Mouse (Mus musculus): ENCODE results near the gene Tbc1d8.
A peak's percentile ranks its signal among the peaks of the same experiment; 100 is the strongest.

Gene Tbc1d8

DNA sequence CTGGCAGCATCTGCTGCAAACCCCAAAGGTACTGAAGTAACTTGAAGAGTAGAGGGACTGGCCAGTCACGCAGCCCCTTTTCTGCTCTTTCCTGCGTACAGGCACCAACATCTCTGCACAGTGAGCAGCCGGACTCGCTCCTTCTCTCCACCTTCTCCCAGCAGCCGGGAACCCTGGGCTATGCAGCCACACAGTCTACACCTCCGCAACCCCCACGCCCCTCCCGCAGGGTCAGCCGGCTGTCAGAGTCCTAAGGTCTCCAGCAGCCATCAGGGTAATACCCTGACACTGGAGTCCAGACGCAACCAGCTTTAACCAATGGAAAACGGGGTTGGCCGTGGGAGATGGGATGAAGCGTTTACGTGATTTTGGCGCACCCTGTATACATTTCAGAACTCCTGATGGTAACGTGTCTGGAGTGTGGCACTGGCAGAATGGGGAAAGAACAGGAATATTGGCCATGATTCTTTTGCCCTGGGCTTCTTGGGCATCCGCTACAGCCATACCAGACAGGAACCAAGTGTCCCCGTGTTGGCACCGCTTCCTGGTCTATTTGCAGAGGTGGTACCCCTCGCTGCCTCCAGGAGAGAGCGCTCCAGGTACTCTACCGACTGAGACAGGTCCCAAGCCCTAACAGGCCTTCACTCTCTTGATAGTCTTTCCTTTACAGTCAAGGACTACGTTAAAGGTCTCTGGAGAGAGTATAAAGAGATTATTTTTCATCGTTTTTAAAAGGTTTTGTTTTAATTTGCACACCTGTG lies 116.6 kb downstream of the Tbc1d8 start:
- no peak for DNase-seq (ENCODE audit: low read depth)

DNA sequence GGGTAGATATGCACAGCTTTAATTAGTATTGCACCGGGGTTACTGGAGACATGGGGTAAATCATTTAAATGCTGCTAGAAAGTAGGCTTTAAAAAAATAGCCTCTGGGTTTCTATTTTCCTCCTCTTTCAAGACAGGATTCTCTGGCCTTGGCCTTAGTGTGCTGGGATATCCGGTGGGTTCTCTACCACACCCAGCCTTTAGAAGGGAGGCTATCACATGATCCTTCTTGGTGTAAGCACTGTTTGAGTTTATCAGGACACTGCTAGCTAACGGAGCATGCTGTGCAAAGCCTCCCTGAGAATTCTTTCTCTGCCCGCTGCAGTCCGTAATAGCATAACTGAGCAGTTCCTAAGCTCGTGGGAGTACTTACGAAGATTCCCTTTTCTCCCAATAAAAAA lies 129.1 kb downstream of the Tbc1d8 start:
- DNase-seq (ENCODE audit: low read depth), result no peak

DNA sequence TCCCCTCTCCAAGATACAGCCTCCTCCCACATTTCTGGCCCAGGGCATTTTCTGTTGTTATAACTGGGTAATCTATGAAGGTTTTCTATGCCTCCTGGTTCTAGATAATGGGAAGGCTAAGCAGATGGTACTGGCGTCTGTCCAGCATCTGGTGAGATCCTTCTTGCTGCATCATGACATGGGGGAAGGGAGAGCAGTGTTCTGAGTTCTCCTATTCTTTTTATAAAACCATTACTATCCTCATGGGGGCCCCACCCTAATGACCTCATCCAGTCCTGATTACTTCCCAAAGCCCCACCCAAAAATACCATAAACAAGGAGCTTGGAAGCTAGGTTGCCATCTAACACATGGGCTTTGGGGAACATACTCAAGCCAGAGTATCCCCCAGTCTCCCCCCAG lies 129.6 kb downstream of the Tbc1d8 start:
- no peak for DNase-seq (ENCODE audit: low read depth)

DNA sequence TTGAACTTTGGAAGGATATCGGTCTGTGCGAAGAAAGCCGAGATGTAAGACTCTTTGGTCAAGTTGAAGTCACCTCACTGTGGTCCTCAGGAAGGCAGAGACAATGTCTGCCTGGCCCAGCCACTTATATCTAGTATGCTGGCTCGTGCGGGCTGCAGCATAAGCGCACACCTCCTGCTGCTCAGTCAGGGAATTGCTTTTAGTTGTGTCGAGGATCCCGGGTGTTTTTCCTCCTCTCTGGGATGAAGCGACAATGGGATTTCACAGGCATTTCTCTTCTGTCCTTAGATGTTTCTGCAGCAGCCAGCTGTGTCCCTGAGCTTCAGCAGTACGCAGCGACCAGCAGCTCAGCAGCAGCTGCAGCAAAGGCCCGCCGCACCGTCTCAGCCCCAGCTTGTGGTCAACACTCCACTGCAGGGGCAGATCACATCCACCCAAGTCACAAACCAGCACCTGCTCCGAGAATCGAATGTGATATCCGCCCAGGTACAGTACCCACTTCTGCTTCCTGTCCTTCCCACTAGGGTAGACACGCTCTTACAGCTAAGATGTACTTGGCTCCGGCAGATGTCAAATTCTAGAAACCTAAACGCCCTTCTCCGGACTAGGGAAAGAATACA lies 133.5 kb downstream of the Tbc1d8 start:
- DNase-seq (ENCODE audit: low read depth), result no peak

DNA sequence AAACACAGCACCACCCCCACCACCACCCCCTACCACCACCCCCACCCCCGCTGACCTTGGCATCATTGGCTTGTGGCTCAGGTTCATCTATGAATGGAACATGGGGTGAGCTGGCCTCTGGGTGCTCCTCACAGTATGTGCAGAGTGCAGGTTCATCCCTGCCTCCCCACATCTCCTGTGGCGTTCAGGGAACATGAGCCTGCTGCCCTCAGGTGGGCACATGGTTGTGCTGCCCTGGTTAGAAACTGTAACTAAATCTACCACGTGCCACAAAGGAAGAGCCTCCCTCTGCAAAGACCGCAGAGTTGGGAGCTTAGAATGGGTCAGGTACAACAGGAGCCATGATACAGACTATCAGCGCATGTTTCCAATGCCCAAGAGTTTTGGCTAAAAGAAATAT lies 135.3 kb downstream of the Tbc1d8 start:
- DNase-seq (ENCODE audit: low read depth), result no peak

DNA sequence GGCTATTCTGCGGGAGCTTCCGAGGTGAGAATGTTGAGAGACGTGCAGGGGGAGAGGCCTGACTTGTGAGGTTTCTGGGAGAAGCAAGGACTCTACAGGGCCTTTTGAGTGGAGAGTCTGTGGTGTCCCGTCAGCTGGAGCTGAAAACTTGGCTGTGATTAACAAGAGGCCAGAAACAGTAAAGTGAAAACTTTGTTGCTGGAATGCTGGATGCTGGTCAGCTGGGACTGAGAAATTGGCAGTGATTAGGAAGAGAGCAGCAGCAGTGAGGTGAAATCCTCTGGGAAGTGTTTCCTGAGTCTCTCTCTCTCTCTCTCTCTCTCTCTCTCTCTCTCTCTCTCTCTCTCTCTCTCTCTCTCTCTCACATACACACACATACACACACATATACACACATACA lies 136.7 kb downstream of the Tbc1d8 start:
- DNase-seq (ENCODE audit: low read depth), result no peak

DNA sequence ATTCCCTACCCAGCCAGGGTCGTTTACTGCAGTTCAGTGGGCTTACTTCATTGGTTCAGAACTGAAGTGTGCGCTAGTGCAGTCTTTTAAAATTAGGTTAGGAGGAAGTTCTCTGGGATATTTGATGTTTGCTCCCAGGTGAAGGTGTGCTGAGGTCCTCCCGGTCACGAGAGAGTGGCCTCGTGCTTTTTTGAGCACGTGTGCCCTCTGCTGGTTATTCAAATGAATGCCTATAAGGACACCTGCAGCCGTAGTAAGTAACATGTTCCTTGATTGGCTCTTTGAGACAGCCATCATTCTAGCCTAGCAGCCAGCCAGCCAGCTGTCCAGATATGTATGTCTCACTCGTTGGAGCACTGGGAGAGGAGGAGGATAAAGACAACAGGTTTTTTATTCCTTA lies 137.9 kb downstream of the Tbc1d8 start:
- DNase-seq (ENCODE audit: low read depth), result peak; percentile 56

DNA sequence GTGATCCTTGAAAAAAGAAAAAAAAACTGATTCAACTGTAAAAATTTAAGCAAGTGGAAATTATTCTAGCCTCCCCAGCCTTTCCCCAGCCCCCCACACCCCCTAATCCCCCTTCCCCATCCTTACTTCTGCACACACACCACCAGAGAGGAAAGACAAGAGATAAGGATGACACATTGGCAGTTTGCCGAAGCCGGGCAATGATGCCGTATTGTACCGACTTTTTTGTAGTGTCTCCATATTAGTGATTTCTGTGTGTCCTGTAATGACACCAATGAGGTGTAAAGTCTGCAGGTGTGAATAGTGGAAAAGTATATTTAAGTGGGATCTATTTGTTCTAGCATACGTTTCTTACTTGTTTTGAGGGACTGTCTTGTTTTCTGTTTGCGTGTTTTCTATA lies 138.4 kb downstream of the Tbc1d8 start:
- DNase-seq (ENCODE audit: low read depth), result no peak

DNA sequence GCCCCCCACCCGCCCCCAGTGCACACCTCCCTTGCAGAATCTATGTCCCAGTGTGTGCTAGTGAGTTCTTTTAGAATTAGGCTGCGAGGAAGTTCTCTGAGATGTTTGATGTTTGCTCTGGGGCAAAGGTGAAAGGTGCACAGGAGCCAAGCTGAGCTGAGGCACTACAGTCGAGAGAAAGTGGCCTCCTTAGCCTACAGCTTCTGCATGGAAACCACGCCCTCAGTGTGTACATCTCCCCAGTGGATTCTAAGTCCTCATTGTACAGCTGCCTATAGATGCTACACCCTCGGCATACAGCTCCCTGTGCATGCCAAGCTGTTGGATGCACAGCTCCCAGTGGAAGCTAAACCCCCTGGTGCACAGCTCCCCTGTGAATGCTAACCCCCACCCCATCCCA lies 139.1 kb downstream of the Tbc1d8 start:
- no peak for DNase-seq (ENCODE audit: low read depth)

DNA sequence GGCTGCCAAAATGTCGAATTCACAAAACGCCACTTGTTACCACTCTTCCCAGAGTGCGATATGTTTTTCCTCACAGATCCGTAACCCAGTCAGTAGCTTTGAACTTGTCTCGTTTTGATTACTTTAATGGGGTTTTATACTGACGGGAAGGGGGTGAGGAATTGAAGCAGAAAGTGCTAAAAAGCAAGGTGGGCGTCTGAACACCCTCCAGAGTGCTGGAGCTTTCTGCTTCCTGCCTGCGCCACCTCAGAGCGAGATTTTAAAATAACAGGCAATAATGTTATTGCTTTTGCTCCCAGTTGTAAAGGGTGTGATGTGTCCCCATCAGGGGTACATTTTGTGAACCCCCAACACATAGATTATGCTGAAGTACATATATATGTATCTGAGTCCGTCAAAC lies 139.7 kb downstream of the Tbc1d8 start:
- DNase-seq (ENCODE audit: low read depth), result no peak

DNA sequence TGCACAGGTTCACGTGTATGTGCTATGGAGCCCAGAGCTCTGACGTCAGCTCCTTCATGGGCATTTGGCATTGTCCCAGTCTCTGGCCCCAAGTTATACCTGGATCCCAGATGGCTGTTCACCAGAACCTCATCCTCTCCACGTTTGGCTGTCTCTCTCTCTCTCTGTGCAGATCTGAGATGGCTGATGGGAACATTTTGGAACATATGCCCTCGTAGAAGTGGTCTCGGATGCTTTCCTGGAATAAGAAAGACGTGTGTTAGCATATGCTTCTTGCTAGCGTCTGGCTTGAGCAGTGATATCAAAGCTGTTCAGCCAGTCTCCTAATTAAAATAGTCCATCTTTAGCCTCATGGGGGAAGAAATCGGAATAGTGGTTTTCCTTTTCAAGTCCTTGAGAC lies 141.8 kb downstream of the Tbc1d8 start:
- no peak for DNase-seq (ENCODE audit: low read depth)

DNA sequence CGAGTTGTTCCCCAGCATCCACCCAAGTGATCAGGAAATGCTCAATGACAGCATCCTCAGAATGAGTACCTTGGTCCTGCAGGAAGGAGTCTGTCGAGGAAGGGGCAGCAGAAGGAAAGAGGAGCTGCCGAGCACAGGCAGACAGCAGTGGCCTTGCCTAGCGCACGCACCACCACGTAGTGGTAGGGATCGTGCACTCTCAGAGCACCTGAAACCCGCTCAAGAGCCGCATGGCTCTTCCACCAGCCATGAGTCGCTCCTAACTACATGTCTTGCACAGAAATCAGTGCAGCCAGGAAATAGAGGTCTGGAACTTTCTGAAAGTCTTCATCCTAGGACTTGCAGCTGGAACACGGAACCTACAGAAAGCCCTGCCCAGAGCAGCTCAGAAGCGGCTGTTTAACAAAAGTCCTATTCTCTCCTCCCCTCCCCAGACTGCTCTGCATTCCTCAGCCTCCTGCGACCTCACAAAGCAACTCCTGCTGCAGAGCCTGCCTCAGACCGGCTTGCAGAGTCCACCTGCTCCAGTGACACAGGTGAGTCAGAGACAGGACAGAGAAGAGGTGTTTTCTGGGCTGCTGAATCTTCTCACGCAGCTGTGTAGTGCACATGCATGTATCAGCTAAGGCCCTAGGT lies 142.9 kb downstream of the Tbc1d8 start:
- DNase-seq (ENCODE audit: low read depth), result no peak

DNA sequence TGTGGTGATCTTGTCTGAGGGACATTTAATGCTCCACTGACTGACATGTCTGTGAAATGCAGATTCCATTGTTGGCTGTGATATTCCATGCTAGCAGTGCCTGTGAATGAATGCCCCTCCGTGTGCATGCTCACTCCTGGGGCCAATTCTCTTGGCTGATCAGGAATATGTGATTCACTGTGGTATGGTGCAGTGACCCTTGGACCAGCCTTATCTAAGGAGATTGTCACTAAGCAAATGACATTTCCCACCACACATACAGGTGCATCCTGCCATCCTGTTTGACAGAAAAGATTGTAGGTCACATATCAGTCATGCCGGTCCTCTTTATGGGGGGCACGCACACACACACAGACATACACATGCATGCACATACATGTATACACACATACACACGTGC lies 146.1 kb downstream of the Tbc1d8 start:
- DNase-seq (ENCODE audit: low read depth), result no peak

DNA sequence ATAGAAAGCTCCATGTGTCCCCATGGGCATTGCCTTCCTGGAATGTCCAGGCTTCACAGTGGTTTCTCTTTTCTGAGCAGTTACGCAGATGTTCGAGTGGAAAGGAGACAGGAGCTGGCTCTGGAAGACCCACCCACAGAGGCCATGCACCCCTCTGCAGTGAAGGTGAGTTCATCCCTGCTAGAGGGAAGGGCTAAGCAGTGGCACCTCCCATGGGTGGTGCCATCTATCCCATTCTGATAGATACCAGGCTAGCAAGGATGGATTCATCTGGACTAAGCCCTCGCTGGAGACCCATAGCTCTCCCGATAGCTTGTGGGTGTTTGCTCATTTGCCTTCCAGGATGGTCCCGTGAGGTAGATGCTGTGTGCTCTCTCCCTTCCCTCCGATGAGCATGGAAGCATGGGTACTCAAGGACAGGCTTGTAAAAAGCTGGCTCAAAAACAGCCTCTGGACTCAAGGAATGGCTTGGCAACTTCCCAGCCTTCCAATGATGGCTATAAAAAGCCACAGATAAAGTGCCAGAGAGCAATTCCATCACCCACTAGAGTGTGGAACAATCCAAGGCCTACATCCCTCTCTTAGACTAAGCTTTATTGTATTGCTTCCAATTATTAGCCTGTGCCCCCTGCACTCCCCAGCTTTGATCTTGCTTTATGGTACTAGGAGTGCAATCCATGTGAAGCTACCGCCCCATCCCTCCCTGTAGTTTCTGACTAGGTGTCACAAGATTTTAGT lies 147.5 kb downstream of the Tbc1d8 start:
- no peak for DNase-seq (ENCODE audit: low read depth)

DNA sequence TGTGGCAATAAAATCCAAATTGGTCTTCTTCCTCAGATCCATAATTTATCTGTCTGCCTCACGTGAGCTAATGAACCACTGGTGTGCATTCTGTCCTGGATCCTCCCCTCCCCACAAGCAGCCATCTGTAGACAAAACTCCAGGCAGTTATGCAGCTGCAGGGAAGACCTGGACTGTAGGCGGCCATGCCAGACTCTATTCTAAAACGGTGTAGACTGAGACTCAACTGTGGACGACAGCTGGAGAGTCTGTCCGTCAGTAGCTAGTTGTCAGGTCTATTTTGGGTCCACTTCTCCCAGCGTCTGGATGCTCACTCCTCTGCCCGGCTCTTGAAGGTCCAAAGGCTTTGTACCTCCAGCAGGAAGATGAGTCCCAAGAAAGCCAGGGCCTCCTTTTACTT lies 151.0 kb downstream of the Tbc1d8 start:
- DNase-seq (ENCODE audit: low read depth), result no peak

DNA sequence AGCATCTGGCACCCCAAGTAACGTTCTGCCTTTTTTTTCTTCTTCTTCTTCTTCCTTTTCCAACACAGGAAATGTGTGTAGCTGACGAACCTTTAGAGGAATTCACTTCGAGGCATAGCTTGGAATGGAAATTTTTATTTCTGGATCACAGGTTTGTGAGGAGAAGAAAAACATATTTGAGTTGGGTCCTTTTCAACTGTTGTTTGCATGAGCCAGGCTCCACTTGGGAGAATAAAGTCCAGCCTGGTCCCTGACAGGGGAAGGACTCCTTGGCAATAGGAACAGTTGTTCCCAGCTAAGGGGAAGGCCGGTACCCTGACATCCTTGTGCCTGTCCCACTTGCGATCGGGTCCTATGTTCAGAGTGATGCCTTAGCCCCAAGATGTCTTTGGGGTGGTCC lies 153.3 kb downstream of the Tbc1d8 start:
- no peak for DNase-seq (ENCODE audit: low read depth)

DNA sequence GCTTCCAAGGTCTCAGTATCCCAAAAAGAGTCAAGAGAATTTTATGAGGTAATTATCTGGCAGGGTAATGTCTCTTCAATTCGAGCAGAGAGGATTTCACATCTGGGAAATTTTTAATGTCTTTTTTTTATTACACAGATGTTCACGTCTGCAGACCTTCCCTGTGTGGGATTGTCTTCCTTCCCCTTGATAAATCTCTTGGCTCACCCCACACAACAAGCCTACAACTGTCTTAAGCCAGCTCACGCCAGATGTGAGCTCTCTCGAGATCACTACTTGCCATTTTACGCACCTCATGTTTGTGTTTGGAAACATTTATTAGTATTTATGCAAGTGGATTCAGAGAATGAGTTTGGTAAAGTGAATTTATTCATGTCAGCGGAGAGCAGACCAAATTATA lies 156.6 kb downstream of the Tbc1d8 start:
- DNase-seq (ENCODE audit: low read depth), result no peak
